Mouse (Mus musculus) midbrain, postnatal 0 days (tissue): ENCODE results near the gene Pcgf1. TPM values are rescaled to one million over a fixed set of nuclear protein-coding genes. Genes with fewer than 3 reads are reported as not detected.

Experiments
- ATAC-seq: fragments of 200-750 bp; cut with Nextera tagmentation; 2 replicates; pipeline ENCODE4 v1.8.0; 2017; ENCODE audit warnings: moderate number of reproducible peaks, mild to moderate bottlenecking, moderate TSS enrichment, moderate library complexity; ENCODE audit not compliant: low FRiP score
- DNase-seq: peaks from one replicate; pipeline ENCODE4 v3.0.0-alpha.2; 2015; ENCODE audit warnings: low spot score
- H3K27ac ChIP-seq: fragments of 300-500 bp; sonication (generic); 2 replicates; pipeline ENCODE4 v1.5.1; 2014; ENCODE audit warnings: low read depth, mild to moderate bottlenecking, low read length, mixed read lengths
- H3K27me3 ChIP-seq: fragments of 300-500 bp; sonication (generic); 2 replicates; pipeline ENCODE4 v1.6.1; 2014; ENCODE audit warnings: low read length, control low read depth, mixed read lengths; ENCODE audit not compliant: insufficient read depth
- H3K36me3 ChIP-seq: fragments of 300-500 bp; sonication (generic); 2 replicates; pipeline ENCODE4 v1.6.1; 2014; ENCODE audit warnings: low read length, control low read depth, mixed read lengths; ENCODE audit not compliant: insufficient read depth
- H3K4me1 ChIP-seq: fragments of 300-500 bp; sonication (generic); 2 replicates; pipeline ENCODE4 v1.6.1; 2014; ENCODE audit warnings: mild to moderate bottlenecking, control low read depth, antibody characterized with exemption, low read length, mixed read lengths; ENCODE audit not compliant: insufficient read depth
- H3K4me2 ChIP-seq: fragments of 300-500 bp; sonication (generic); 2 replicates; pipeline ENCODE4 v1.6.1; 2014; ENCODE audit warnings: low read depth, mild to moderate bottlenecking, low read length, mixed read lengths; ENCODE audit not compliant: poor library complexity, severe bottlenecking
- H3K4me3 ChIP-seq: fragments of 300-500 bp; sonication (generic); 2 replicates; pipeline ENCODE4 v1.5.1; 2014; ENCODE audit warnings: low read depth, mild to moderate bottlenecking, low read length, moderate library complexity
- H3K9ac ChIP-seq: fragments of 300-500 bp; sonication (generic); replicated peaks from 2 replicates; pipeline ENCODE4 v1.6.1; 2014; ENCODE audit warnings: mild to moderate bottlenecking, low read length, moderate library complexity, mixed read lengths; ENCODE audit not compliant: poor library complexity, severe bottlenecking
- H3K9me3 ChIP-seq: fragments of 300-500 bp; sonication (generic); 2 replicates; pipeline ENCODE4 v1.6.1; 2016; ENCODE audit warnings: low read length, control low read depth
- CTCF ChIP-seq: IDR thresholded peaks from 2 replicates; pipeline ENCODE4 v1.5.1; 2016; ENCODE audit warnings: antibody characterized with exemption, mild to moderate bottlenecking
- WGBS: fragments of 180-500 bp; shearing (Covaris S2); extraction: QIAGEN DNeasy Blood & Tissue Kit; methylation state at CpG from one replicate; pipeline ENCODE4 v1.1.7; 2014; 5-methylcytosine and 5-hydroxymethylcytosine counted together
- polyA plus RNA-seq: library from polyadenylated mRNA; unstranded; fragments of >200 nt; fragmentation: Nextera tagmentation; extraction: Ambion mirVana; gene quantifications from 2 replicates; pipeline ENCODE4 v1.2.1, GENCODE M21; 2015
- total RNA-seq: library from RNA; depleted of rRNA; stranded (reverse); fragments of >200 nt; gene quantifications from 2 replicates; pipeline ENCODE4 v1.2.3, GENCODE M21; 2014

Pcgf1 gene
- total and polyA plus RNA-seq, 2 experiments from 2014 or later, result 11.8 to 30.4 TPM

- Histone ChIP-seq H3K4me3 (peak within 1 kb of the TSS; percentile 84), H3K27me3 (no peaks in the 10 kb centered on the region), H3K9me3 (no peaks in the 10 kb centered on the region), H3K36me3 (peaks cover 13% of the 10 kb centered on the region), H3K27ac (peak within 1 kb of the TSS; percentile 89), H3K9ac (peak within 1 kb of the TSS; percentile 79), H3K4me2 (peak within 1 kb of the TSS; percentile 90), H3K4me1 (peaks cover 10% of the 10 kb centered on the region)
- TF ChIP-seq CTCF, result peak; percentile 57
- DNase-seq, result peak; percentile 30
- ATAC-seq, result peak; percentile 38
- under 1% methylated on average over 50 of the region's 50 CpGs for WGBS
Observed at GRCm38 (mm10) chr6:83054871-83055431, 22.7 kb upstream of the Pcgf1 start, which contains the start of gene Htra2. Gene Htra2, minus strand, starts transcription at chr6:83055273.

- no peak within 1 kb of the TSS for H3K4me2 ChIP-seq
- DNase-seq (peak; percentile 51), ATAC-seq (no peak)
- H3K36me3 ChIP-seq, result peaks cover 8% of the 10 kb centered on the region
- H3K4me3 ChIP-seq, result no peak within 1 kb of the TSS
- peaks cover 10% of the 10 kb centered on the region for H3K4me1 ChIP-seq
- H3K27me3 ChIP-seq, result peaks cover 9% of the 10 kb centered on the region; the same call in 1 of the 2 replicates
- WGBS, result 56% methylated on average over 3 of the region's 3 CpGs
- H3K27ac ChIP-seq, result no peak within 1 kb of the TSS
- H3K9me3 ChIP-seq, result no peaks in the 10 kb centered on the region
- H3K9ac ChIP-seq, result no peak within 1 kb of the TSS
- no peak for TF ChIP-seq CTCF
Observed at GRCm38 (mm10) chr6:83057790-83058189, 19.9 kb upstream of the Pcgf1 start, which contains the start of gene Dqx1. Gene Dqx1, plus strand, starts transcription at chr6:83057844.

GRCm38 (mm10) chr6:83058725-83059124 lies 18.9 kb upstream of the Pcgf1 start:
- Histone ChIP-seq H3K9me3 (no peaks in the 10 kb centered on the region), H3K4me3 (no peak overlapping the region), H3K9ac (no peak overlapping the region), H3K4me1 (peaks cover 10% of the 10 kb centered on the region), H3K36me3 (peaks cover 8% of the 10 kb centered on the region), H3K27me3 (peaks cover 18% of the 10 kb centered on the region), H3K4me2 (no peak overlapping the region), H3K27ac (no peak overlapping the region)
- no peak for DNase-seq
- TF ChIP-seq CTCF, result no peak
- no peak for ATAC-seq
- 70% methylated on average over 2 of the region's 2 CpGs for WGBS

GRCm38 (mm10) chr6:83065995-83066394 lies 11.7 kb upstream of the Pcgf1 start:
- Histone ChIP-seq H3K4me1 (peaks cover 3% of the 10 kb centered on the region; the same call in 1 of the 2 replicates), H3K27ac (no peak overlapping the region), H3K9me3 (no peaks in the 10 kb centered on the region), H3K4me2 (no peak overlapping the region), H3K36me3 (no peaks in the 10 kb centered on the region), H3K27me3 (peaks cover 78% of the 10 kb centered on the region), H3K9ac (no peak overlapping the region), H3K4me3 (no peak overlapping the region)
- WGBS, result 43% methylated on average over 8 of the region's 8 CpGs
- no peak for DNase-seq
- TF ChIP-seq CTCF, result no peak
- no peak for ATAC-seq

GRCm38 (mm10) chr6:83066441-83066840 lies 11.2 kb upstream of the Pcgf1 start:
- Histone ChIP-seq H3K27me3 (peaks cover 78% of the 10 kb centered on the region), H3K9me3 (no peaks in the 10 kb centered on the region), H3K4me2 (no peak overlapping the region), H3K27ac (no peak overlapping the region), H3K9ac (no peak overlapping the region), H3K4me1 (peaks cover 3% of the 10 kb centered on the region; the same call in 1 of the 2 replicates), H3K36me3 (no peaks in the 10 kb centered on the region), H3K4me3 (no peak overlapping the region)
- ATAC-seq (no peak), DNase-seq (no peak)
- WGBS, result 22% methylated on average over 6 of the region's 6 CpGs
- TF ChIP-seq CTCF, result no peak

GRCm38 (mm10) chr6:83068221-83068620 lies 9.4 kb upstream of the Pcgf1 start:
- Histone ChIP-seq H3K27me3 (peaks cover 86% of the 10 kb centered on the region), H3K9ac (no peak overlapping the region), H3K4me3 (no peak overlapping the region; the same call in 1 of the 2 replicates), H3K4me1 (peaks cover 3% of the 10 kb centered on the region; the same call in 1 of the 2 replicates), H3K9me3 (no peaks in the 10 kb centered on the region), H3K36me3 (no peaks in the 10 kb centered on the region), H3K4me2 (no peak overlapping the region), H3K27ac (no peak overlapping the region)
- WGBS, result 5% methylated on average over 8 of the region's 8 CpGs
- no peak for TF ChIP-seq CTCF
- DNase-seq, result no peak
- ATAC-seq, result no peak
